In genomic region chr8:120437207-120437606, GRCm38 (mm10) we compare ENCODE assay signal across 12 mouse cellular contexts.
DNase-seq lines count a peak whose midpoint lies in the region; ATAC-seq and TF ChIP-seq lines count a peak whose summit lies in the region.
"Had no signal": no experiment of that assay in that cellular context is flagged by ENCODE, and none has a peak within 500 bp of the region (broad histone marks: within the 10 kb centered on the region; RNA-seq: fewer than 3 reads in every experiment).

No protein-coding gene starts in this region.

- no peak overlapping the region for H3K4me2 ChIP-seq in kidney, embryonic 15.5 days
- no peak overlapping the region for H3K4me2 ChIP-seq in forebrain, embryonic 14.5 days (ENCODE audit: low read length)
- H3K4me2 ChIP-seq in midbrain, embryonic 14.5 days (ENCODE audit: low read length), result no peak overlapping the region
- H3K4me2 ChIP-seq: heart, embryonic 15.5 days; liver, embryonic 12.5 days had no signal

- peaks cover 65% of the 10 kb centered on the region for H3K4me1 ChIP-seq in kidney, embryonic 15.5 days
- H3K4me1 ChIP-seq in E14TG2a.4 (replicated peaks; ENCODE audit: low read depth, low read length), result peaks cover 63% of the 10 kb centered on the region
- peaks cover 68% of the 10 kb centered on the region for H3K4me1 ChIP-seq in forebrain, embryonic 14.5 days (ENCODE audit: control insufficient read depth, insufficient read depth, low read length)
- peaks cover 49% of the 10 kb centered on the region for H3K4me1 ChIP-seq in midbrain, embryonic 14.5 days (ENCODE audit: control insufficient read depth, insufficient read depth, low read length)

- DNase-seq in kidney, adult 8-10 months, result no peak
- DNase-seq in forebrain, embryonic 14.5 days (ENCODE audit: low spot score), result no peak
- no peak for DNase-seq in midbrain, embryonic 14.5 days
- no peak for DNase-seq in urinary bladder, postnatal 10 days (ENCODE audit: low spot score)
- DNase-seq in heart, adult 18-20 months, result no peak
- DNase-seq in kidney, postnatal 36 days, result no peak
- DNase-seq: thymus, postnatal 25 days had no signal

- TF ChIP-seq CTCF in E14TG2a.4 (conservative IDR thresholded peaks at IDR 0.05; ENCODE audit: low read length), result no peak

- no peaks in the 10 kb centered on the region for H3K9me3 ChIP-seq in kidney, embryonic 15.5 days (replicated peaks)
- H3K9me3 ChIP-seq in E14TG2a.4 (ENCODE audit: low read length), result no peaks in the 10 kb centered on the region
- H3K9me3 ChIP-seq in forebrain, embryonic 14.5 days (replicated peaks; ENCODE audit: control insufficient read depth, low read length), result peaks cover 3% of the 10 kb centered on the region; the same call in 1 of the 2 replicates
- no peaks in the 10 kb centered on the region for H3K9me3 ChIP-seq in midbrain, embryonic 14.5 days (ENCODE audit: control insufficient read depth, low read length)
- H3K9me3 ChIP-seq: heart, embryonic 15.5 days had no signal

- peaks cover 12% of the 10 kb centered on the region; the same call in 1 of the 2 replicates for H3K27me3 ChIP-seq in kidney, embryonic 15.5 days
- H3K27me3 ChIP-seq in E14TG2a.4 (ENCODE audit: insufficient read depth, low read length), result peaks cover 53% of the 10 kb centered on the region
- no peaks in the 10 kb centered on the region for H3K27me3 ChIP-seq in forebrain, embryonic 14.5 days (replicated peaks; ENCODE audit: control insufficient read depth, insufficient read depth, low read length)
- H3K27me3 ChIP-seq in midbrain, embryonic 14.5 days (ENCODE audit: control insufficient read depth, insufficient read depth, low read length), result peaks cover 4% of the 10 kb centered on the region; the same call in 1 of the 2 replicates
- H3K27me3 ChIP-seq: heart, embryonic 15.5 days had no signal

- H3K9ac ChIP-seq in kidney, embryonic 15.5 days, result no peak overlapping the region
- H3K9ac ChIP-seq in forebrain, embryonic 14.5 days (ENCODE audit: low read length), result no peak overlapping the region
- no peak overlapping the region for H3K9ac ChIP-seq in midbrain, embryonic 14.5 days (replicated peaks; ENCODE audit: low read length)
- H3K9ac ChIP-seq: liver, embryonic 12.5 days had no signal

- no peaks in the 10 kb centered on the region for H3K36me3 ChIP-seq in kidney, embryonic 15.5 days
- no peaks in the 10 kb centered on the region for H3K36me3 ChIP-seq in E14TG2a.4 (ENCODE audit: insufficient read depth, low read length)
- no peaks in the 10 kb centered on the region for H3K36me3 ChIP-seq in forebrain, embryonic 14.5 days (ENCODE audit: control insufficient read depth, insufficient read depth, low read length)
- no peaks in the 10 kb centered on the region for H3K36me3 ChIP-seq in midbrain, embryonic 14.5 days (ENCODE audit: control insufficient read depth, insufficient read depth, low read length)
- H3K36me3 ChIP-seq: heart, embryonic 15.5 days; liver, embryonic 12.5 days had no signal

- peak overlapping the region; percentile 39; the same call in 1 of the 2 replicates for H3K27ac ChIP-seq in kidney, embryonic 15.5 days
- peak overlapping the region; percentile 74; the same call in 1 of the 2 replicates for H3K27ac ChIP-seq in forebrain, embryonic 14.5 days (ENCODE audit: low read depth, low read length)
- peak overlapping the region; percentile 55; the same call in 1 of the 2 replicates for H3K27ac ChIP-seq in midbrain, embryonic 14.5 days (replicated peaks; ENCODE audit: low read depth, low read length)
- H3K27ac ChIP-seq: heart, embryonic 15.5 days; liver, embryonic 12.5 days had no signal

- ATAC-seq in kidney, embryonic 15.5 days (replicated peaks; ENCODE audit: low FRiP score), result 0 out of 2 replicates have a peak, but pooled peaks have one; percentile 3
- ATAC-seq in forebrain, embryonic 14.5 days, result no peak
- ATAC-seq in midbrain, embryonic 14.5 days (ENCODE audit: low FRiP score, low TSS enrichment), result no peak
- ATAC-seq: liver, embryonic 12.5 days had no signal

- no peak overlapping the region for H3K4me3 ChIP-seq in kidney, embryonic 15.5 days (replicated peaks)
- peak overlapping the region; percentile 57; the same call in 1 of the 2 replicates for H3K4me3 ChIP-seq in E14TG2a.4 (replicated peaks; ENCODE audit: low read length)
- no peak overlapping the region for H3K4me3 ChIP-seq in forebrain, embryonic 14.5 days (ENCODE audit: low read depth, low read length)
- H3K4me3 ChIP-seq in midbrain, embryonic 14.5 days (replicated peaks; ENCODE audit: low read depth, low read length), result no peak overlapping the region
- H3K4me3 ChIP-seq: erythroblast, embryonic 14.5 days; heart, embryonic 15.5 days; liver, embryonic 12.5 days had no signal

- WGBS in kidney, embryonic 15.5 days, result 35% methylated on average over 1 of the region's 1 CpGs
- WGBS in forebrain, embryonic 14.5 days, result 89% methylated on average over 1 of the region's 1 CpGs
- WGBS in midbrain, embryonic 14.5 days, result 81% methylated on average over 1 of the region's 1 CpGs
